Mouse (Mus musculus): ENCODE results near the gene Isyna1. TPM values are rescaled to one million over a fixed set of nuclear protein-coding genes. Genes with fewer than 3 reads are reported as not detected.

The Isyna1 gene
- polyA plus RNA-seq, 1 experiment = 61.5 TPM

GRCm38 (mm10) chr8:70635527-70635926 is 41.4 kb downstream of the Isyna1 start:
- no peak overlapping the region for H3K27ac ChIP-seq (ENCODE audit: insufficient read depth, low read length)
- H3K4me1 ChIP-seq (ENCODE audit: control insufficient read depth, insufficient read depth, low read length) = peaks cover 11% of the 10 kb centered on the region
- H3K9me3 ChIP-seq (replicated peaks; ENCODE audit: control insufficient read depth, insufficient read depth, low read length, poor library complexity, severe bottlenecking) = no peaks in the 10 kb centered on the region
- no peaks in the 10 kb centered on the region for H3K27me3 ChIP-seq (ENCODE audit: control insufficient read depth, insufficient read depth, low read length, poor library complexity, severe bottlenecking)
- H3K4me3 ChIP-seq (ENCODE audit: low read depth, low read length) = no peak overlapping the region
- H3K36me3 ChIP-seq (ENCODE audit: control insufficient read depth, insufficient read depth, low read length, poor library complexity, severe bottlenecking) = no peaks in the 10 kb centered on the region
- TF ChIP-seq POLR2A (IDR thresholded peaks at IDR 0.05; ENCODE audit: insufficient read depth, low read length) (no peak), EP300 (IDR thresholded peaks at IDR 0.05; ENCODE audit: insufficient read depth, low read depth, low read length) (no peak), CTCF (IDR thresholded peaks at IDR 0.05; ENCODE audit: low read depth, low read length) (no peak)
- no peak overlapping the region for H3K9ac ChIP-seq (ENCODE audit: low read depth, poor library complexity, severe bottlenecking)

DNA sequence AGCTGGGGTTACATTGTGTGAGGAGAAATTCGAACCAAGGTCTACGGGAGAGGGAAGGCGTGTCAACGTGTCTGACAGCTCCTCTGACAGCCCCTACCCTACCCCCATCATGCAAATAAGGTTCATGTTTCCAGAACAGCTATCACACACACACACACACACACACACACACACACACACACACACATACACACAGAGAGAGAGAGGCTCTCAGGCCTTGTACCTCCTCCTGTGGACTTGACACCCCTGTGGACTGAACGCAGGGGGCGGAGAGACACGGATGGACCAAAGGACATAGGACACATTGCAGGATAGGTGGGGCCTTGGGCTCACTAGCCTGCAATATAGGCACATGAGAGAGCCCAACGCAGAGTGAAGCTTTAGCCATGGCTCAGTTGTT is 42.7 kb downstream of the Isyna1 start:
- H3K27me3 ChIP-seq (ENCODE audit: control insufficient read depth, insufficient read depth, low read length, poor library complexity, severe bottlenecking) = no peaks in the 10 kb centered on the region
- no peak overlapping the region for H3K9ac ChIP-seq (ENCODE audit: low read depth, poor library complexity, severe bottlenecking)
- H3K4me1 ChIP-seq (ENCODE audit: control insufficient read depth, insufficient read depth, low read length) = peaks cover 11% of the 10 kb centered on the region
- H3K4me3 ChIP-seq (ENCODE audit: low read depth, low read length) = no peak overlapping the region
- no peaks in the 10 kb centered on the region for H3K36me3 ChIP-seq (ENCODE audit: control insufficient read depth, insufficient read depth, low read length, poor library complexity, severe bottlenecking)
- H3K9me3 ChIP-seq (replicated peaks; ENCODE audit: control insufficient read depth, insufficient read depth, low read length, poor library complexity, severe bottlenecking) = no peaks in the 10 kb centered on the region
- no peak for TF ChIP-seq POLR2A (IDR thresholded peaks at IDR 0.05; ENCODE audit: insufficient read depth, low read length)
- peak overlapping the region; percentile 76; the same call in 1 of the 2 replicates for H3K27ac ChIP-seq (ENCODE audit: insufficient read depth, low read length)

DNA sequence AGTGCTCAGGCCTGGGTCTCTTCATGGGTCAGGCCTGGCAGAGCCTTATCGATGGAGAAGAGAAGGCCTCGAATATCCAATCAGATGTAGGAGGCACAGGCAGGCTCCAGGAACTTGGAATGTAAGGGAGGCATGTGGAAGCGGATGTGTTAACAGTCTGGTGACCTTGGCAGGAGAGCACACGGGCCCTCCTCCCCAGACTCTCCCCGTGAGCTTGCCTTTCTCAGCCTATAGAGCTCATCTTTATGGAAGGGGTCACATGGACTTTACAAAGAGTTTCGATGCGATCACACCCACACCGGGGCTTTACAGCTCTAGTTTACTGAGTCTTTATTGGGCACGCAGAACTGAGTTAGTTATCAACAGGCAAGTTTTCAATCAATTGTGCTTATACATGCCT is 44.6 kb downstream of the Isyna1 start:
- Histone ChIP-seq H3K27me3 (ENCODE audit: control insufficient read depth, insufficient read depth, low read length, poor library complexity, severe bottlenecking) (no peaks in the 10 kb centered on the region), H3K9ac (ENCODE audit: low read depth, poor library complexity, severe bottlenecking) (no peak overlapping the region), H3K27ac (ENCODE audit: insufficient read depth, low read length) (peak overlapping the region; percentile 76), H3K9me3 (replicated peaks; ENCODE audit: control insufficient read depth, insufficient read depth, low read length, poor library complexity, severe bottlenecking) (no peaks in the 10 kb centered on the region), H3K4me3 (ENCODE audit: low read depth, low read length) (no peak overlapping the region), H3K36me3 (ENCODE audit: control insufficient read depth, insufficient read depth, low read length, poor library complexity, severe bottlenecking) (no peaks in the 10 kb centered on the region), H3K4me1 (ENCODE audit: control insufficient read depth, insufficient read depth, low read length) (peaks cover 8% of the 10 kb centered on the region)
- no peak for TF ChIP-seq CTCF (IDR thresholded peaks at IDR 0.05; ENCODE audit: low read depth, low read length)
- TF ChIP-seq EP300 (IDR thresholded peaks at IDR 0.05; ENCODE audit: insufficient read depth, low read depth, low read length) = 0 out of 2 replicates have a peak, but pooled peaks have one; percentile 19
- TF ChIP-seq POLR2A (IDR thresholded peaks at IDR 0.05; ENCODE audit: insufficient read depth, low read length) = no peak

DNA sequence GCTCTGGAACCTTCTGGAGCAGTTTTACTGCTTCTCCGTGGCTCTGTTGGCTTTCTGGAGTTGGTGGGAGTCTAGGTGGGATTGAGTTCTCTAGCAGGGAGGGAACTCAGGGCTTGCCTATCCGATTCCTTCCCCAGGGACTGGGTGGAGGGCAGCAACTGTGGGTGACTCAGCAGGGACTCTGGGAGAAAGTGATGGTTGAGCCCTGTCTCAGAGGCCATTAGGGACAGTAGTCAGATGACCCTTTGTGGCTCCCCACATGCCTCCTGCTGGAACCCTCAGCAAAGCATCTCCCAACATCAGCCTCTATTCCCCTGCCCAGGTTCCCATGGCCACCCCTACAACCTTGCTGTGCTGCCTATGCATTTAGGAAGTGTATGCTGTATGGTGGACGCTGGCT is 48.8 kb downstream of the Isyna1 start:
- H3K4me1 ChIP-seq (ENCODE audit: control insufficient read depth, insufficient read depth, low read length) = peaks cover 22% of the 10 kb centered on the region
- no peaks in the 10 kb centered on the region for H3K27me3 ChIP-seq (ENCODE audit: control insufficient read depth, insufficient read depth, low read length, poor library complexity, severe bottlenecking)
- no peak for TF ChIP-seq CTCF (IDR thresholded peaks at IDR 0.05; ENCODE audit: low read depth, low read length)
- TF ChIP-seq POLR2A (IDR thresholded peaks at IDR 0.05; ENCODE audit: insufficient read depth, low read length) = no peak
- H3K36me3 ChIP-seq (ENCODE audit: control insufficient read depth, insufficient read depth, low read length, poor library complexity, severe bottlenecking) = no peaks in the 10 kb centered on the region
- H3K4me3 ChIP-seq (ENCODE audit: low read depth, low read length) = no peak overlapping the region
- H3K9me3 ChIP-seq (replicated peaks; ENCODE audit: control insufficient read depth, insufficient read depth, low read length, poor library complexity, severe bottlenecking) = no peaks in the 10 kb centered on the region
- no peak overlapping the region for H3K27ac ChIP-seq (ENCODE audit: insufficient read depth, low read length)
- H3K9ac ChIP-seq (ENCODE audit: low read depth, poor library complexity, severe bottlenecking) = no peak overlapping the region

DNA sequence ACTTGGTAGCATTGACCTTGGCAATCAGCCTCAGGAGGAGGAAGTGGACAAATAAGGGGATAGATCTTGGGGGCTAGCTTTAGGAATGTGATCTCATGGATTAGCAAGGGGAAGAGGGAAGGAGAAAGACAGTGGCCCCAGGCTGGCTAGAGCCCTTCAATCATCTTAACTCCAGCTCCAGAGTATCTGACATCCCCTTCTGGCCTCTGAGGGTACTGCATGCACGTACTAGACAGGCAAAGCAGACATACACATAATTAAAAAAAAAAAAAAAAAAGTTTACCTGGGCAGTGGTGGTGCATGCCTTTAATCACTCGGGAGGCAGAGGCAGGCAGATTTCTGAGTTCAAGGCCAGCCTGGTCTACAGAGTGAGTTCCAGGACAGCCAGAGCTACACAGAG is 49.9 kb downstream of the Isyna1 start:
- H3K9ac ChIP-seq (ENCODE audit: low read depth, poor library complexity, severe bottlenecking) = no peak overlapping the region
- TF ChIP-seq POLR2A (IDR thresholded peaks at IDR 0.05; ENCODE audit: insufficient read depth, low read length) (no peak), CTCF (IDR thresholded peaks at IDR 0.05; ENCODE audit: low read depth, low read length) (no peak), EP300 (IDR thresholded peaks at IDR 0.05; ENCODE audit: insufficient read depth, low read depth, low read length) (no peak)
- no peak overlapping the region for H3K4me3 ChIP-seq (ENCODE audit: low read depth, low read length)
- no peaks in the 10 kb centered on the region for H3K36me3 ChIP-seq (ENCODE audit: control insufficient read depth, insufficient read depth, low read length, poor library complexity, severe bottlenecking)
- H3K4me1 ChIP-seq (ENCODE audit: control insufficient read depth, insufficient read depth, low read length) = peaks cover 24% of the 10 kb centered on the region
- H3K27ac ChIP-seq (ENCODE audit: insufficient read depth, low read length) = no peak overlapping the region
- no peaks in the 10 kb centered on the region for H3K27me3 ChIP-seq (ENCODE audit: control insufficient read depth, insufficient read depth, low read length, poor library complexity, severe bottlenecking)
- no peaks in the 10 kb centered on the region for H3K9me3 ChIP-seq (replicated peaks; ENCODE audit: control insufficient read depth, insufficient read depth, low read length, poor library complexity, severe bottlenecking)

DNA sequence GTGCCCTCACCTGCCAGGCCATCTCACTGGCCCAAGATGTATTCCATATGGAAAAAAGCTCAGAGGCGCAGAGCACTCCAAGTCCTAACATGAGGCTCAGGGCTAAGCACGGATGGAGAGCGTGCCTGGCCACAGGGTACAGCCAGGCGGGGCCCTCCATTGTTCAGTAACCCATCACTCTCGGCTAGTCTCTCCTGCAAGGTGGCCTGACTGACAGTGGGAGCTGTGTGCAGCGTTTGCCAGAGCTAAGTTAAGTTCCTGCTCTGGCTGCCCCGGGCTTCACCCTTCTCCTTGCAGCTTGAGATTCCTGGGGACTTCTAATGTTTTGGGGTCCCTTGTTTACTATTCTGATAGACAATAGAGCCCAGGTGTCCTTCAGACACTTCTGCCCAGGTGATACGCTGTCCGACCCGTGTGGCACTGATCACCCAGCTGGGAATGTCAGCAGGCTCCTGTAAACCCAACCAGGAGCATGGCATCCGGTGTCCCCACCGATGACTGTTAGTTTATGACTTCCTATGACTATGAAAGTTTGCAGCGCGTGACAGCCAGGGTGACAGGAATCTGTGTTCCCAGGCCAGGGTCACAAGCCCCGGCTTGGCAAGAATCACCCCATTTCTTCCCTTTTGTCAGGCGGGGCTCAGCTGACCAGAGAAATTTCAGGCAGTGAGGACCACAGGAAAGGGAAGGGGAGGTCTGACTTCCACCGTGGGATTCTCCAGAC is 51.5 kb downstream of the Isyna1 start:
- Histone ChIP-seq H3K4me1 (ENCODE audit: control insufficient read depth, insufficient read depth, low read length) (peaks cover 25% of the 10 kb centered on the region), H3K4me3 (ENCODE audit: low read depth, low read length) (no peak overlapping the region), H3K9ac (ENCODE audit: low read depth, poor library complexity, severe bottlenecking) (peak overlapping the region; percentile 50), H3K27ac (ENCODE audit: insufficient read depth, low read length) (peak overlapping the region; percentile 73), H3K9me3 (replicated peaks; ENCODE audit: control insufficient read depth, insufficient read depth, low read length, poor library complexity, severe bottlenecking) (no peaks in the 10 kb centered on the region), H3K27me3 (ENCODE audit: control insufficient read depth, insufficient read depth, low read length, poor library complexity, severe bottlenecking) (no peaks in the 10 kb centered on the region), H3K36me3 (ENCODE audit: control insufficient read depth, insufficient read depth, low read length, poor library complexity, severe bottlenecking) (peaks cover 8% of the 10 kb centered on the region; the same call in 1 of the 2 replicates)
- TF ChIP-seq EP300 (IDR thresholded peaks at IDR 0.05; ENCODE audit: insufficient read depth, low read depth, low read length) = no peak
